ENCODE assay signal across 7 mouse cellular contexts in genomic region chr9:62847694-62848093, GRCm38 (mm10). TPM values are rescaled to one million over a fixed set of nuclear protein-coding genes. Genes with fewer than 3 reads are reported as not detected.
DNase-seq lines count a peak whose midpoint lies in the region; ATAC-seq lines count a peak whose summit lies in the region.

No protein-coding gene starts in this region.

- no peak overlapping the region for H3K27ac ChIP-seq in intestine, embryonic 16.5 days (ENCODE audit: low read length)
- H3K27ac ChIP-seq in midbrain, embryonic 12.5 days (replicated peaks), result no peak overlapping the region

- H3K9ac ChIP-seq in intestine, embryonic 16.5 days (ENCODE audit: low read depth, low read length), result no peak overlapping the region
- no peak overlapping the region for H3K9ac ChIP-seq in midbrain, embryonic 12.5 days (replicated peaks)

- 0 out of 2 replicates have a peak, but pooled peaks cover 3% of the 10 kb centered on the region for H3K36me3 ChIP-seq in intestine, embryonic 16.5 days (ENCODE audit: control insufficient read depth, insufficient read depth, low read length)
- H3K36me3 ChIP-seq in midbrain, embryonic 12.5 days, result no peaks in the 10 kb centered on the region

- peak; percentile 87 to 91 for DNase-seq in adrenal gland, adult 18-20 months (ENCODE audit: low spot score in 2 of 2)
- peak; percentile 92 for DNase-seq in embryo, embryonic 10 days (ENCODE audit: low spot score)
- DNase-seq in gastrocnemius, postnatal 36 days, result peak; percentile 86 to 87
- DNase-seq in left cerebral cortex, postnatal 25 days (ENCODE audit: low spot score in 2 of 2), result peak; percentile 84
- DNase-seq in spleen, adult 12 weeks (ENCODE audit: low spot score), result peak; percentile 78

- H3K4me2 ChIP-seq in intestine, embryonic 16.5 days (ENCODE audit: low read depth, low read length), result no peak overlapping the region
- H3K4me2 ChIP-seq in midbrain, embryonic 12.5 days (replicated peaks), result no peak overlapping the region

- H3K4me1 ChIP-seq in intestine, embryonic 16.5 days (ENCODE audit: control insufficient read depth, insufficient read depth, low read length), result peaks cover 13% of the 10 kb centered on the region
- H3K4me1 ChIP-seq in midbrain, embryonic 12.5 days, result no peaks in the 10 kb centered on the region

- no peaks in the 10 kb centered on the region for H3K27me3 ChIP-seq in intestine, embryonic 16.5 days (replicated peaks; ENCODE audit: control insufficient read depth, insufficient read depth, low read length)
- no peaks in the 10 kb centered on the region for H3K27me3 ChIP-seq in midbrain, embryonic 12.5 days

- intact Hi-C loops in gastrocnemius, postnatal 36 days (cut with DNase I), result loop anchor here (2.0 to 5.0 kb wide), 3 partner anchors 55 to 277 kb away; no protein-coding TSS in a partner anchor
- intact Hi-C loops in left cerebral cortex, postnatal 25 days (cut with DNase I), result loop anchor here (1.0 to 2.0 kb wide), 2 partner anchors 131 to 277 kb away; no protein-coding TSS in a partner anchor

- H3K9me3 ChIP-seq in intestine, embryonic 16.5 days (ENCODE audit: control insufficient read depth, low read length), result no peaks in the 10 kb centered on the region
- H3K9me3 ChIP-seq in midbrain, embryonic 12.5 days, result no peaks in the 10 kb centered on the region

- no peak overlapping the region for H3K4me3 ChIP-seq in intestine, embryonic 16.5 days (ENCODE audit: low read length)
- no peak overlapping the region for H3K4me3 ChIP-seq in midbrain, embryonic 12.5 days

- WGBS in intestine, embryonic 16.5 days, result 2% methylated on average over 3 of the region's 3 CpGs
- WGBS in midbrain, embryonic 12.5 days, result 5% methylated on average over 3 of the region's 3 CpGs

- peak; percentile 54 for ATAC-seq in intestine, embryonic 16.5 days
- peak; percentile 30; the same call in 1 of the 2 replicates for ATAC-seq in midbrain, embryonic 12.5 days (ENCODE audit: low FRiP score, low read depth)

RNA-seq across cellular contexts. Expression of gene Cln6, which starts 9.1 kb away (rescaled TPM):
- 10 to 100 TPM; 12.6 to 14.3 TPM for total RNA-seq in adrenal gland, adult 18-20 months (2021)
- 10 to 100 TPM; 14.4 to 18.6 TPM for total RNA-seq in gastrocnemius, postnatal 36 days (2021)
- 34.9 and 40.2 TPM in 2 replicates for polyA plus RNA-seq in intestine, embryonic 16.5 days (2015; fragmentation: Nextera tagmentation; extraction: Ambion mirVana)
- total RNA-seq in left cerebral cortex, postnatal 25 days (2021), result 10 to 100 TPM in 1 of 2 experiments, 1 to 10 TPM in 1; 9.2 to 10.5 TPM
- polyA plus RNA-seq in midbrain, embryonic 12.5 days (2016; fragmentation: Nextera tagmentation; extraction: Ambion mirVana), result 8.2 and 8.9 TPM in 2 replicates

RNA-seq across cellular contexts. Expression of gene Calml4, which starts 10.2 kb away (rescaled TPM):
- total RNA-seq in adrenal gland, adult 18-20 months (2021), result 1 to 10 TPM; 7.7 to 9.2 TPM
- 1 to 10 TPM; 1.2 to 2.7 TPM for total RNA-seq in gastrocnemius, postnatal 36 days (2021)
- polyA plus RNA-seq in intestine, embryonic 16.5 days (2015; fragmentation: Nextera tagmentation; extraction: Ambion mirVana), result 286 and 319 TPM in 2 replicates
- total RNA-seq in left cerebral cortex, postnatal 25 days (2021), result 1 to 10 TPM; 1.4 to 2.7 TPM
- 2.5 and 3.6 TPM in 2 replicates for polyA plus RNA-seq in midbrain, embryonic 12.5 days (2016; fragmentation: Nextera tagmentation; extraction: Ambion mirVana)

RNA-seq across cellular contexts. Expression of gene Fem1b, which starts 36.0 kb away (rescaled TPM):
- 10 to 100 TPM; 35.7 to 39.4 TPM for total RNA-seq in adrenal gland, adult 18-20 months (2021)
- 10 to 100 TPM; 13.6 to 13.8 TPM for total RNA-seq in gastrocnemius, postnatal 36 days (2021)
- polyA plus RNA-seq in intestine, embryonic 16.5 days (2015; fragmentation: Nextera tagmentation; extraction: Ambion mirVana), result 12.2 and 12.5 TPM in 2 replicates
- 100 to 1,000 TPM; 103 to 115 TPM for total RNA-seq in left cerebral cortex, postnatal 25 days (2021)
- 61.5 and 67.9 TPM in 2 replicates for polyA plus RNA-seq in midbrain, embryonic 12.5 days (2016; fragmentation: Nextera tagmentation; extraction: Ambion mirVana)
